Mouse (Mus musculus) hindbrain, embryonic 15.5 days (tissue): ENCODE measurements around the gene 0610010K14Rik. TPM values are rescaled to one million over a fixed set of nuclear protein-coding genes. Genes with fewer than 3 reads are reported as not detected.

Experiments
- ATAC-seq: fragments of 200-750 bp; cut with Nextera tagmentation; 2 replicates; pipeline ENCODE4 v1.8.0; 2017; ENCODE audit warnings: low read depth, moderate number of reproducible peaks, moderate TSS enrichment; ENCODE audit not compliant: low FRiP score
- H3K27ac ChIP-seq: fragments of 300-500 bp; sonication (generic); replicated peaks from 2 replicates; pipeline ENCODE4 v1.5.1; 2015; ENCODE audit warnings: mild to moderate bottlenecking, inconsistent platforms
- H3K27me3 ChIP-seq: fragments of 300-500 bp; sonication (generic); 2 replicates; pipeline ENCODE4 v1.6.1; 2015; ENCODE audit warnings: control low read depth, inconsistent platforms
- H3K36me3 ChIP-seq: fragments of 300-500 bp; sonication (generic); 2 replicates; pipeline ENCODE4 v1.6.1; 2015; ENCODE audit warnings: control low read depth, inconsistent platforms
- H3K4me1 ChIP-seq: fragments of 300-500 bp; sonication (generic); replicated peaks from 2 replicates; pipeline ENCODE4 v1.6.1; 2015; ENCODE audit warnings: control low read depth, inconsistent platforms
- H3K4me2 ChIP-seq: fragments of 300-500 bp; sonication (generic); 2 replicates; pipeline ENCODE4 v1.6.1; 2015; ENCODE audit warnings: moderate library complexity, mild to moderate bottlenecking, inconsistent platforms
- H3K4me3 ChIP-seq: fragments of 300-500 bp; sonication (generic); 2 replicates; pipeline ENCODE4 v1.5.1; 2015; ENCODE audit warnings: mild to moderate bottlenecking, inconsistent platforms
- H3K9ac ChIP-seq: fragments of 300-500 bp; sonication (generic); 2 replicates; pipeline ENCODE4 v1.6.1; 2015; ENCODE audit warnings: inconsistent platforms
- H3K9me3 ChIP-seq: fragments of 300-500 bp; sonication (generic); 2 replicates; pipeline ENCODE4 v1.6.1; 2016; ENCODE audit warnings: control low read depth, inconsistent platforms
- WGBS: fragments of 180-500 bp; shearing (Covaris S2); methylation state at CpG from one replicate; pipeline ENCODE4 v1.1.7; 2015; 5-methylcytosine and 5-hydroxymethylcytosine counted together
- polyA plus RNA-seq: library from polyadenylated mRNA; unstranded; fragments of >200 nt; fragmentation: Nextera tagmentation; extraction: Ambion mirVana; gene quantifications from 2 replicates; pipeline ENCODE4 v1.2.1, GENCODE M21; 2015

The 0610010K14Rik gene
- polyA plus RNA-seq: 168 and 175 TPM in 2 replicates

GRCm38 (mm10) chr11:70237457-70238167 lies at the start of gene 0610010K14Rik:
TSS of gene 0610010K14Rik (minus strand) at chr11:70237914.
- peak; percentile 96 for ATAC-seq
- Histone ChIP-seq H3K27me3 (no peaks in the 10 kb centered on the region), H3K9me3 (no peaks in the 10 kb centered on the region), H3K4me2 (peak within 1 kb of the TSS; percentile 95), H3K27ac (peak within 1 kb of the TSS; percentile 96), H3K36me3 (peaks cover 13% of the 10 kb centered on the region), H3K4me1 (peaks cover 38% of the 10 kb centered on the region), H3K9ac (peak within 1 kb of the TSS; percentile 98), H3K4me3 (peak within 1 kb of the TSS; percentile 92)
- WGBS: under 1% methylated on average over 70 of the region's 70 CpGs

- no peaks in the 10 kb centered on the region for H3K4me1 ChIP-seq
- no peak overlapping the region for H3K9ac ChIP-seq
- no peaks in the 10 kb centered on the region for H3K27me3 ChIP-seq
- ATAC-seq: no peak
- no peak overlapping the region for H3K27ac ChIP-seq
- no peaks in the 10 kb centered on the region for H3K9me3 ChIP-seq
- H3K4me3 ChIP-seq: no peak overlapping the region
- 90% methylated on average over 5 of the region's 5 CpGs for WGBS
- H3K4me2 ChIP-seq: no peak overlapping the region
- no peaks in the 10 kb centered on the region for H3K36me3 ChIP-seq
Observed at GRCm38 (mm10) chr11:70285686-70286085, 48.0 kb upstream of the 0610010K14Rik start.

- WGBS: 85% methylated on average over 3 of the region's 3 CpGs
Observed at GRCm38 (mm10) chr11:70284757-70285156, 47.0 kb upstream of the 0610010K14Rik start.

GRCm38 (mm10) chr11:70283666-70284065 lies 46.0 kb upstream of the 0610010K14Rik start:
- Histone ChIP-seq H3K27me3 (no peaks in the 10 kb centered on the region), H3K27ac (no peak overlapping the region), H3K36me3 (no peaks in the 10 kb centered on the region), H3K9ac (no peak overlapping the region), H3K4me1 (no peaks in the 10 kb centered on the region), H3K4me3 (no peak overlapping the region), H3K9me3 (no peaks in the 10 kb centered on the region), H3K4me2 (no peak overlapping the region)
- ATAC-seq: no peak
- WGBS: 88% methylated on average over 4 of the region's 4 CpGs

More at GRCm38 (mm10) chr11:70284757-70285156, 47.0 kb upstream of the 0610010K14Rik start:
- Histone ChIP-seq H3K27me3 (no peaks in the 10 kb centered on the region), H3K9ac (no peak overlapping the region), H3K9me3 (no peaks in the 10 kb centered on the region), H3K4me2 (no peak overlapping the region), H3K27ac (no peak overlapping the region), H3K4me1 (no peaks in the 10 kb centered on the region), H3K4me3 (no peak overlapping the region), H3K36me3 (no peaks in the 10 kb centered on the region)
- no peak for ATAC-seq

- no peak overlapping the region for H3K9ac ChIP-seq
- no peak overlapping the region for H3K4me3 ChIP-seq
- no peak for ATAC-seq
- WGBS: 76% methylated on average over 3 of the region's 3 CpGs
- H3K9me3 ChIP-seq: no peaks in the 10 kb centered on the region
- no peak overlapping the region for H3K27ac ChIP-seq
- no peaks in the 10 kb centered on the region for H3K36me3 ChIP-seq
- H3K4me2 ChIP-seq: no peak overlapping the region
- H3K4me1 ChIP-seq: no peaks in the 10 kb centered on the region
- no peaks in the 10 kb centered on the region for H3K27me3 ChIP-seq
Observed at GRCm38 (mm10) chr11:70280441-70280840, 42.7 kb upstream of the 0610010K14Rik start.

GRCm38 (mm10) chr11:70278961-70279360 lies 41.2 kb upstream of the 0610010K14Rik start:
- no peaks in the 10 kb centered on the region for H3K36me3 ChIP-seq
- ATAC-seq: no peak
- no peak overlapping the region for H3K4me2 ChIP-seq
- no peak overlapping the region for H3K4me3 ChIP-seq
- 76% methylated on average over 3 of the region's 3 CpGs for WGBS
- no peaks in the 10 kb centered on the region for H3K9me3 ChIP-seq
- H3K9ac ChIP-seq: no peak overlapping the region
- no peaks in the 10 kb centered on the region for H3K4me1 ChIP-seq
- no peaks in the 10 kb centered on the region for H3K27me3 ChIP-seq
- no peak overlapping the region for H3K27ac ChIP-seq

- no peaks in the 10 kb centered on the region for H3K36me3 ChIP-seq
- no peaks in the 10 kb centered on the region for H3K27me3 ChIP-seq
- H3K9me3 ChIP-seq: no peaks in the 10 kb centered on the region
- 87% methylated on average over 7 of the region's 7 CpGs for WGBS
- no peak overlapping the region for H3K9ac ChIP-seq
- no peak overlapping the region for H3K4me3 ChIP-seq
- no peaks in the 10 kb centered on the region for H3K4me1 ChIP-seq
- H3K4me2 ChIP-seq: no peak overlapping the region
- no peak for ATAC-seq
- H3K27ac ChIP-seq: no peak overlapping the region
Observed at GRCm38 (mm10) chr11:70271641-70272040, 33.9 kb upstream of the 0610010K14Rik start.

GRCm38 (mm10) chr11:70266405-70266804 lies 28.7 kb upstream of the 0610010K14Rik start:
- H3K4me1 ChIP-seq: no peaks in the 10 kb centered on the region
- no peaks in the 10 kb centered on the region for H3K27me3 ChIP-seq
- no peaks in the 10 kb centered on the region for H3K9me3 ChIP-seq
- no peak overlapping the region for H3K4me2 ChIP-seq
- no peaks in the 10 kb centered on the region for H3K36me3 ChIP-seq
- no peak overlapping the region for H3K27ac ChIP-seq
- WGBS: 95% methylated on average over 1 of the region's 1 CpGs
- H3K9ac ChIP-seq: no peak overlapping the region
- ATAC-seq: no peak
- no peak overlapping the region for H3K4me3 ChIP-seq

GRCm38 (mm10) chr11:70265819-70266218 lies 28.1 kb upstream of the 0610010K14Rik start:
- Histone ChIP-seq H3K4me2 (no peak overlapping the region), H3K9ac (no peak overlapping the region), H3K4me3 (no peak overlapping the region), H3K4me1 (no peaks in the 10 kb centered on the region), H3K27me3 (no peaks in the 10 kb centered on the region), H3K36me3 (no peaks in the 10 kb centered on the region), H3K9me3 (no peaks in the 10 kb centered on the region), H3K27ac (no peak overlapping the region)
- no peak for ATAC-seq
- WGBS: 87% methylated on average over 4 of the region's 4 CpGs

GRCm38 (mm10) chr11:70265252-70265651 lies 27.5 kb upstream of the 0610010K14Rik start:
- no peak overlapping the region for H3K4me2 ChIP-seq
- no peak for ATAC-seq
- WGBS: 61% methylated on average over 3 of the region's 3 CpGs

GRCm38 (mm10) chr11:70259035-70259434 lies 21.3 kb upstream of the 0610010K14Rik start:
- 98% methylated on average over 4 of the region's 4 CpGs for WGBS
- no peak for ATAC-seq
- no peaks in the 10 kb centered on the region for H3K9me3 ChIP-seq
- no peak overlapping the region for H3K9ac ChIP-seq
- H3K27me3 ChIP-seq: peaks cover 22% of the 10 kb centered on the region
- H3K27ac ChIP-seq: no peak overlapping the region
- H3K4me1 ChIP-seq: peaks cover 9% of the 10 kb centered on the region; the same call in 1 of the 2 replicates
- H3K4me2 ChIP-seq: no peak overlapping the region
- H3K4me3 ChIP-seq: no peak overlapping the region
- no peaks in the 10 kb centered on the region for H3K36me3 ChIP-seq

More at GRCm38 (mm10) chr11:70265252-70265651, 27.5 kb upstream of the 0610010K14Rik start:
- Histone ChIP-seq H3K4me3 (no peak overlapping the region), H3K36me3 (no peaks in the 10 kb centered on the region), H3K9ac (no peak overlapping the region), H3K27me3 (no peaks in the 10 kb centered on the region), H3K4me1 (no peaks in the 10 kb centered on the region), H3K27ac (no peak overlapping the region), H3K9me3 (no peaks in the 10 kb centered on the region)

GRCm38 (mm10) chr11:70254931-70255531 lies 17.3 kb upstream of the 0610010K14Rik start, which contains the start of gene Alox12:
TSS of gene Alox12 (minus strand) at chr11:70255353.
- H3K36me3 ChIP-seq: no peaks in the 10 kb centered on the region
- H3K9ac ChIP-seq: no peak within 1 kb of the TSS
- peak within 1 kb of the TSS; percentile 51 for H3K4me2 ChIP-seq
- no peaks in the 10 kb centered on the region for H3K9me3 ChIP-seq
- ATAC-seq: no peak
- H3K4me3 ChIP-seq: peak within 1 kb of the TSS; percentile 19
- under 1% methylated on average over 25 of the region's 25 CpGs for WGBS
- H3K27ac ChIP-seq: no peak within 1 kb of the TSS
- peaks cover 48% of the 10 kb centered on the region for H3K27me3 ChIP-seq
- peaks cover 9% of the 10 kb centered on the region; the same call in 1 of the 2 replicates for H3K4me1 ChIP-seq
